Comparison of ENCODE assay signal across 12 mouse cellular contexts in the genomic region with DNA sequence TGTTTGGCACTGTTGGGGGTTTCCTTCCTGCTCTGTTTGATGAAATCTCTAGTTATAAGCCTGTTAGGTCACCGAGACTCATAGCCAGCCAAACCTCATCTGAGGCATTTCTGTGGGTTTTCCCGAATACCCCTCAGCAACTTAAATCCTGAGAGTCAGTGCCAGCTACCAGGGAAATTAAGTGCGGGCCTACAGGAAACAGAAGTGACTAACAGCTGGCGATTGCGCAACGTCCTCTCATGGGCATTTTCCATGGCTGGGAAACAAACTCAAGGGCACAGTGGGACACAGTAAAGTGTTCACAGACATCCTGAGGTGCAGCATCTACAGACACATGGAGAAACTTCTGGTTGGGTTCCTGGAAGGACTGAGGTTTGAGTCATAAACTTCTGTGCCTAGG. TPM values are rescaled to one million over a fixed set of nuclear protein-coding genes. Genes with fewer than 3 reads are reported as not detected.
DNase-seq lines count a peak whose midpoint lies in the region; ATAC-seq and TF ChIP-seq lines count a peak whose summit lies in the region.
"Had no signal": no experiment of that assay in that cellular context is flagged by ENCODE, and none has a peak within 500 bp of the region (broad histone marks: within the 10 kb centered on the region; RNA-seq: fewer than 3 reads in every experiment).

No protein-coding gene starts in this region.

- no peak overlapping the region for H3K9ac ChIP-seq in liver, adult 2 months (ENCODE audit: low read depth, low read length)
- no peak overlapping the region for H3K9ac ChIP-seq in liver, embryonic 12.5 days
- H3K9ac ChIP-seq in embryonic facial prominence, embryonic 15.5 days = no peak overlapping the region
- H3K9ac ChIP-seq: hindbrain, embryonic 15.5 days had no signal

- TF ChIP-seq POLR2A in liver, adult 2 months (IDR thresholded peaks at IDR 0.05; ENCODE audit: extremely low read depth, insufficient read depth, low read length) = no peak
- TF ChIP-seq POLR2A in myocyte (IDR thresholded peaks at IDR 0.05; ENCODE audit: insufficient read length, low read depth) = no peak

- H3ac ChIP-seq in myocyte (ENCODE audit: control insufficient read depth, insufficient read length) = no peak overlapping the region

- TF ChIP-seq CTCF in liver, adult 2 months (IDR thresholded peaks at IDR 0.05; ENCODE audit: low read depth, low read length) = no peak

- H3K79me2 ChIP-seq in liver, adult 2 months (ENCODE audit: control insufficient read depth, insufficient read depth, low read length) = no peaks in the 10 kb centered on the region
- H3K79me2 ChIP-seq in myocyte (ENCODE audit: control insufficient read depth, insufficient read depth) = no peaks in the 10 kb centered on the region

- no peaks in the 10 kb centered on the region for H3K36me3 ChIP-seq in liver, adult 2 months (ENCODE audit: control insufficient read depth, insufficient read depth, low read length)
- no peaks in the 10 kb centered on the region for H3K36me3 ChIP-seq in liver, embryonic 12.5 days
- no peaks in the 10 kb centered on the region for H3K36me3 ChIP-seq in embryonic facial prominence, embryonic 15.5 days
- H3K36me3 ChIP-seq in myocyte (ENCODE audit: control insufficient read depth, insufficient read depth) = no peaks in the 10 kb centered on the region
- H3K36me3 ChIP-seq: hindbrain, embryonic 15.5 days; midbrain, embryonic 10.5 days had no signal

- no peak overlapping the region for H3K4me2 ChIP-seq in liver, embryonic 12.5 days
- no peak overlapping the region for H3K4me2 ChIP-seq in embryonic facial prominence, embryonic 15.5 days (replicated peaks)
- peak overlapping the region; percentile 80 for H3K4me2 ChIP-seq in myocyte (ENCODE audit: low read depth)
- H3K4me2 ChIP-seq: hindbrain, embryonic 15.5 days had no signal

- ATAC-seq in liver, embryonic 12.5 days = no peak
- ATAC-seq in embryonic facial prominence, embryonic 15.5 days (ENCODE audit: insufficient number of reproducible peaks, low FRiP score, low TSS enrichment, low read depth) = no peak

- no peak overlapping the region for H3K4me3 ChIP-seq in liver, adult 2 months (ENCODE audit: insufficient read depth, low read depth, low read length)
- H3K4me3 ChIP-seq in liver, embryonic 12.5 days = no peak overlapping the region
- H3K4me3 ChIP-seq in embryonic facial prominence, embryonic 15.5 days (replicated peaks) = no peak overlapping the region
- H3K4me3 ChIP-seq in myocyte = peak overlapping the region; percentile 6
- H3K4me3 ChIP-seq: hindbrain, embryonic 15.5 days; midbrain, embryonic 10.5 days had no signal

- 55% methylated on average over 6 of the region's 6 CpGs for WGBS in liver, adult 2 months
- WGBS in liver, embryonic 12.5 days (ENCODE audit: insufficient replicate concordance) = 43% methylated on average over 6 of the region's 6 CpGs
- whole genome bisulfite sequencing in embryonic facial prominence, embryonic 15.5 days = 50% methylated on average over 6 of the region's 6 CpGs

- H3K9me3 ChIP-seq in liver, embryonic 12.5 days (replicated peaks) = no peaks in the 10 kb centered on the region
- H3K9me3 ChIP-seq in embryonic facial prominence, embryonic 15.5 days (replicated peaks) = no peaks in the 10 kb centered on the region
- H3K9me3 ChIP-seq: hindbrain, embryonic 15.5 days; midbrain, embryonic 10.5 days had no signal

- H3K27me3 ChIP-seq in liver, adult 2 months (ENCODE audit: control insufficient read depth, insufficient read depth, low read length) = no peaks in the 10 kb centered on the region
- no peaks in the 10 kb centered on the region; the same call in 1 of the 2 replicates for H3K27me3 ChIP-seq in liver, embryonic 12.5 days (replicated peaks)
- no peaks in the 10 kb centered on the region for H3K27me3 ChIP-seq in embryonic facial prominence, embryonic 15.5 days
- H3K27me3 ChIP-seq in myocyte (ENCODE audit: control insufficient read depth, insufficient read depth, insufficient read length) = no peaks in the 10 kb centered on the region
- H3K27me3 ChIP-seq: hindbrain, embryonic 15.5 days had no signal

- peak; percentile 35 for DNase-seq in liver, adult 2 months (ENCODE audit: extremely low read depth, low read depth, low spot score)
- DNase-seq in kidney, postnatal 10 days = peak; percentile 66
- no peak for DNase-seq in cerebellum, postnatal 36 days
- DNase-seq in embryo, embryonic 11 days = no peak
- no peak for DNase-seq in embryo, embryonic 10.5 days (ENCODE audit: low spot score)
- DNase-seq: layer of hippocampus, postnatal 36 days had no signal

- H3K27ac ChIP-seq in liver, adult 2 months (replicated peaks; ENCODE audit: insufficient read depth, low read depth, low read length) = no peak overlapping the region
- no peak overlapping the region for H3K27ac ChIP-seq in liver, embryonic 12.5 days
- H3K27ac ChIP-seq in embryonic facial prominence, embryonic 15.5 days (replicated peaks) = 0 out of 2 replicates have a peak overlapping the region, but pooled peaks have one; percentile 34
- H3K27ac ChIP-seq: hindbrain, embryonic 15.5 days; midbrain, embryonic 10.5 days; stomach, postnatal 0 days had no signal

- no peaks in the 10 kb centered on the region for H3K4me1 ChIP-seq in liver, adult 2 months (ENCODE audit: control insufficient read depth, insufficient read depth, low read length)
- H3K4me1 ChIP-seq in liver, embryonic 12.5 days = no peaks in the 10 kb centered on the region
- H3K4me1 ChIP-seq in embryonic facial prominence, embryonic 15.5 days = peaks cover 6% of the 10 kb centered on the region; the same call in 1 of the 2 replicates
- H3K4me1 ChIP-seq: hindbrain, embryonic 15.5 days; midbrain, embryonic 10.5 days had no signal

TF ChIP-seq in myocyte, 11 proteins besides CTCF, POLR2A, EP300 and RAD21:
- TF ChIP-seq E2F4 (IDR thresholded peaks at IDR 0.05; ENCODE audit: insufficient read depth) (no peak), TCF12 (IDR thresholded peaks at IDR 0.05; ENCODE audit: insufficient read depth, poor library complexity, severe bottlenecking) (peak; percentile 77), SRF (IDR thresholded peaks at IDR 0.05; ENCODE audit: control insufficient read depth, insufficient read length, low read depth) (peak; percentile 56), CEBPB (IDR thresholded peaks at IDR 0.05; ENCODE audit: insufficient read depth, poor library complexity, severe bottlenecking) (peak; percentile 100), POLR2AphosphoS2 (IDR thresholded peaks at IDR 0.05; ENCODE audit: insufficient read length, low read depth) (no peak), TCF3 (IDR thresholded peaks at IDR 0.05; ENCODE audit: insufficient read length, low read depth) (peak; percentile 37), MYOG (IDR thresholded peaks at IDR 0.05; ENCODE audit: control insufficient read depth in 1 of 3, insufficient read depth in 1 of 3, insufficient read length in 2 of 3, low read depth in 2 of 3) (peak in 2 of 3 experiments; percentile 48 to 65), REST (IDR thresholded peaks at IDR 0.05; ENCODE audit: insufficient read depth, insufficient read length) (no peak), MAX (IDR thresholded peaks at IDR 0.05; ENCODE audit: low read depth) (no peak), MYOD1 (IDR thresholded peaks at IDR 0.05; ENCODE audit: control insufficient read depth in 1 of 3, insufficient read length in 2 of 3, low read depth in 2 of 3) (peak in 2 of 3 experiments; percentile 80 to 84), USF1 (IDR thresholded peaks at IDR 0.05; ENCODE audit: low read depth) (no peak)

RNA-seq across cellular contexts. Expression of a gene that starts 16.3 kb away (rescaled TPM):
- total RNA-seq in liver, adult 2 months (2014; rRNA removed) = 589 and 661 TPM in 2 replicates
- 259 and 295 TPM in 2 replicates for polyA plus RNA-seq in liver, adult 2 months (2012; rRNA removed)
- polyA plus RNA-seq in liver, embryonic 12.5 days (2016; fragmentation: Nextera tagmentation; extraction: Ambion mirVana) = 14.7 and 14.9 TPM in 2 replicates
- polyA plus RNA-seq in embryonic facial prominence, embryonic 15.5 days (2015; fragmentation: Nextera tagmentation; extraction: Ambion mirVana) = 32.1 and 32.8 TPM in 2 replicates
- 18.9 TPM for polyA plus RNA-seq in myocyte (2012; fragmentation: generic; extraction: Trizol)

Comparison
In these comparisons a context has a peak if more than half of its experiments do, and no peak if none do; other contexts are left out.
1. DNase-seq: peak in liver, adult 2 months (single experiment) and kidney, postnatal 10 days (single experiment); none in cerebellum, postnatal 36 days (0 of 2), embryo, embryonic 11 days (single experiment) and embryo, embryonic 10.5 days (single experiment).